In the genomic region with DNA sequence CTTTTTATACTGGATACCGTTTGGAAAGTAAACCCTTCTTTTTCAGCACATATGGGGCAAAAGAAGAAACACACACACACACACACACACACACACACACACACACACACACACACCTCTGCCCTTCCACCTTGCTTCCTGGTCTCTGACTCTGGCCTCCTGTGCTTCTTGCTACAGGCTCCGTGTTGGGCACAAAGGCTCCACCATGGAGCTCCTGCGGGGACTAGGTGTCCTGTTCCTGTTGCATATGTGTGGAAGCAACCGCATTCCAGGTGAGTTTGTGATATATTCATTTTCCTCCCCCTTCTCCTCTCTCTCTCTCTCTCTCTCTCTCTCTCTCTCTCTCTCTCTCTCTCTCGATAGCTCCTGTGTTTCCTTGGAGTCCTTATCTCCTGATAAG, we compare ENCODE assay signal across 8 mouse cellular contexts. TPM values are rescaled to one million over a fixed set of nuclear protein-coding genes. Genes with fewer than 3 reads are reported as not detected.
DNase-seq lines count a peak whose midpoint lies in the region; ATAC-seq and TF ChIP-seq lines count a peak whose summit lies in the region.

No protein-coding gene starts in this region.

- peaks cover 32% of the 10 kb centered on the region for H3K36me3 ChIP-seq in heart, embryonic 13.5 days
- H3K36me3 ChIP-seq in hindbrain, embryonic 15.5 days = no peaks in the 10 kb centered on the region
- no peaks in the 10 kb centered on the region for H3K36me3 ChIP-seq in midbrain, embryonic 12.5 days

- ATAC-seq in heart, embryonic 13.5 days (ENCODE audit: extremely low read depth, insufficient number of reproducible peaks, low FRiP score, low TSS enrichment) = no peak
- ATAC-seq in hindbrain, embryonic 15.5 days (ENCODE audit: low FRiP score, low read depth) = no peak
- ATAC-seq in midbrain, embryonic 12.5 days (ENCODE audit: low FRiP score, low read depth) = no peak

- TF ChIP-seq POLR2A in bone marrow, adult 2 months (IDR thresholded peaks at IDR 0.05; ENCODE audit: borderline replicate concordance, control insufficient read depth, low read depth, low read length) = no peak

- peak overlapping the region; percentile 85 for H3K9ac ChIP-seq in heart, embryonic 13.5 days
- no peak overlapping the region for H3K9ac ChIP-seq in hindbrain, embryonic 15.5 days
- 0 out of 2 replicates have a peak overlapping the region, but pooled peaks have one; percentile 56 for H3K9ac ChIP-seq in midbrain, embryonic 12.5 days (replicated peaks)

- H3K4me2 ChIP-seq in heart, embryonic 13.5 days = peak overlapping the region; percentile 94
- H3K4me2 ChIP-seq in hindbrain, embryonic 15.5 days = peak overlapping the region; percentile 97
- H3K4me2 ChIP-seq in midbrain, embryonic 12.5 days (replicated peaks) = peak overlapping the region; percentile 95

- H3K4me3 ChIP-seq in heart, embryonic 13.5 days = peak overlapping the region; percentile 68
- H3K4me3 ChIP-seq in bone marrow, adult 2 months (replicated peaks; ENCODE audit: control insufficient read depth, low read depth, low read length) = peak overlapping the region; percentile 40
- H3K4me3 ChIP-seq in hindbrain, embryonic 15.5 days = peak overlapping the region; percentile 48
- H3K4me3 ChIP-seq in midbrain, embryonic 12.5 days = peak overlapping the region; percentile 51

- no peaks in the 10 kb centered on the region for H3K9me3 ChIP-seq in heart, embryonic 13.5 days
- H3K9me3 ChIP-seq in hindbrain, embryonic 15.5 days = no peaks in the 10 kb centered on the region
- H3K9me3 ChIP-seq in midbrain, embryonic 12.5 days = no peaks in the 10 kb centered on the region

- TF ChIP-seq CTCF in bone marrow, adult 2 months (IDR thresholded peaks at IDR 0.05; ENCODE audit: control insufficient read depth, insufficient read depth, low read length) = no peak

- peaks cover 51% of the 10 kb centered on the region for H3K4me1 ChIP-seq in heart, embryonic 13.5 days
- peaks cover 1% of the 10 kb centered on the region; the same call in 1 of the 2 replicates for H3K4me1 ChIP-seq in bone marrow, adult 2 months (ENCODE audit: control insufficient read depth, insufficient read depth, low read length)
- peaks cover 49% of the 10 kb centered on the region for H3K4me1 ChIP-seq in hindbrain, embryonic 15.5 days (replicated peaks)
- peaks cover 34% of the 10 kb centered on the region for H3K4me1 ChIP-seq in midbrain, embryonic 12.5 days

- peak overlapping the region; percentile 45; the same call in 1 of the 2 replicates for H3K27ac ChIP-seq in heart, embryonic 13.5 days (replicated peaks)
- no peak overlapping the region for H3K27ac ChIP-seq in bone marrow, adult 2 months (ENCODE audit: control insufficient read depth, insufficient read depth, low read depth, low read length, poor library complexity)
- no peak overlapping the region for H3K27ac ChIP-seq in hindbrain, embryonic 15.5 days (replicated peaks)
- H3K27ac ChIP-seq in midbrain, embryonic 12.5 days (replicated peaks) = no peak overlapping the region

- 11% methylated on average over 5 of the region's 5 CpGs for WGBS in heart, embryonic 13.5 days
- 53% methylated on average over 5 of the region's 5 CpGs for WGBS in bone marrow, adult 2 months
- WGBS in hindbrain, embryonic 15.5 days = 25% methylated on average over 5 of the region's 5 CpGs
- 26% methylated on average over 5 of the region's 5 CpGs for WGBS in midbrain, embryonic 12.5 days

- no peak for DNase-seq in heart, adult 18-20 months
- DNase-seq in thymus, postnatal 0 days (ENCODE audit: low spot score) = no peak
- DNase-seq in urinary bladder, adult 18-20 months (ENCODE audit: low spot score in 2 of 2) = no peak
- DNase-seq in adrenal gland, postnatal 25 days = no peak

- H3K27me3 ChIP-seq in heart, embryonic 13.5 days (replicated peaks) = peaks cover 10% of the 10 kb centered on the region; the same call in 1 of the 2 replicates
- H3K27me3 ChIP-seq in hindbrain, embryonic 15.5 days = peaks cover 11% of the 10 kb centered on the region
- peaks cover 49% of the 10 kb centered on the region for H3K27me3 ChIP-seq in midbrain, embryonic 12.5 days

RNA-seq across cellular contexts. Expression of a gene that starts 0.8 kb away (rescaled TPM):
- 45.1 and 46.0 TPM in 2 replicates for polyA plus RNA-seq in heart, embryonic 13.5 days (2015; fragmentation: Nextera tagmentation; extraction: Ambion mirVana)
- total RNA-seq in heart, adult 18-20 months (2021) = 10 to 100 TPM; 12.8 to 13.0 TPM
- 30.3 and 66.1 TPM in 2 replicates for polyA plus RNA-seq in bone marrow, adult 2 months (2011; ENCODE audit: insufficient read depth, insufficient read length, low replicate concordance, missing spikeins)
- polyA plus RNA-seq in hindbrain, embryonic 15.5 days (2015; fragmentation: Nextera tagmentation; extraction: Ambion mirVana) = 6.4 and 6.9 TPM in 2 replicates
- 46.0 and 65.2 TPM in 2 replicates for polyA plus RNA-seq in midbrain, embryonic 12.5 days (2016; fragmentation: Nextera tagmentation; extraction: Ambion mirVana)
- 1.5 and 1.8 TPM in 2 replicates for polyA plus RNA-seq in thymus, postnatal 0 days (2015; fragmentation: Nextera tagmentation; extraction: Ambion mirVana)
- 8.0 and 8.5 TPM in 2 replicates for total RNA-seq in adrenal gland, postnatal 25 days (2021)
